Mouse (Mus musculus) CH12.LX (cell line): ENCODE data around the gene Msi2. TPM values are rescaled to one million over a fixed set of nuclear protein-coding genes. Genes with fewer than 3 reads are reported as not detected.

ENCODE experiments used
- DNase-seq: peaks from one replicate; pipeline ENCODE4 v3.0.0-alpha.2; 2013; ENCODE audit errors: extremely low read depth
- H3K27ac ChIP-seq: 2 replicates; pipeline ENCODE4 v1.5.1; 2012; ENCODE audit warnings: low read depth, mild to moderate bottlenecking, control low read depth, moderate library complexity; ENCODE audit not compliant: insufficient read depth
- H3K27me3 ChIP-seq: replicated peaks from 2 replicates; pipeline ENCODE3; 2012; ENCODE audit warnings: inconsistent platforms
- H3K36me3 ChIP-seq, 2 experiments: replicated peaks in 1 of 2; 2 replicates each; pipeline versions ENCODE3 to v1.6.1; 2012; ENCODE audit warnings: inconsistent platforms in 1 of 2, low read length in 1 of 2, mild to moderate bottlenecking in 1 of 2, mixed read lengths in 1 of 2, moderate library complexity in 1 of 2; ENCODE audit not compliant: control insufficient read depth in 1 of 2, insufficient read depth in 1 of 2
- H3K4me1 ChIP-seq, 2 experiments: 2 replicates each; pipeline ENCODE4 v1.6.1; 2012; ENCODE audit warnings: inconsistent platforms in 1 of 2, moderate library complexity in 1 of 2; ENCODE audit not compliant: insufficient read depth in 2 of 2, control insufficient read depth in 1 of 2
- H3K4me2 ChIP-seq: 2 replicates; pipeline ENCODE4 v1.6.1; 2012; ENCODE audit warnings: low read depth, mild to moderate bottlenecking, control low read depth; ENCODE audit not compliant: poor library complexity, insufficient read depth, severe bottlenecking
- H3K4me3 ChIP-seq, 3 experiments: fragments of 150-350 bp in 1 of 3; sonication (generic) in 1 of 3; replicated peaks in 1 of 3; 2 replicates each; pipeline versions ENCODE3 to v1.5.1; 2011 to 2012; ENCODE audit warnings: low read depth in 2 of 3, low read length in 2 of 3, mild to moderate bottlenecking in 2 of 3, moderate library complexity in 2 of 3, control low read depth in 1 of 3, improper control_type of control experiment in 1 of 3, inconsistent platforms in 1 of 3, mixed read lengths in 1 of 3; ENCODE audit not compliant: poor library complexity in 1 of 3
- H3K79me2 ChIP-seq: replicated peaks from 2 replicates; pipeline ENCODE4 v1.6.1; 2012; ENCODE audit warnings: mild to moderate bottlenecking, moderate library complexity; ENCODE audit not compliant: control insufficient read depth, poor library complexity, insufficient read depth, severe bottlenecking; ENCODE audit errors: extremely low read depth
- H3K9ac ChIP-seq: 2 replicates; pipeline ENCODE4 v1.6.1; 2012; ENCODE audit warnings: low read depth, mild to moderate bottlenecking, control low read depth, moderate library complexity; ENCODE audit not compliant: insufficient read depth
- H3K9me3 ChIP-seq: replicated peaks from 2 replicates; pipeline ENCODE3; 2012; ENCODE audit warnings: low read length, inconsistent platforms, mixed read lengths
- BHLHE40 ChIP-seq: IDR thresholded peaks from 2 replicates; pipeline ENCODE4 v1.6.1; 2011; ENCODE audit warnings: mild to moderate bottlenecking, low read depth, low read length, improper control_type of control experiment
- CHD1 ChIP-seq: IDR thresholded peaks from 2 replicates; pipeline ENCODE4 v1.6.1; 2012; ENCODE audit warnings: low read depth, low read length, improper control_type of control experiment, inconsistent platforms
- CHD2 ChIP-seq: IDR thresholded peaks from 2 replicates; pipeline ENCODE4 v1.6.1; 2011; ENCODE audit warnings: low read length, improper control_type of control experiment
- GABPA ChIP-seq: IDR thresholded peaks from 2 replicates; pipeline ENCODE4 v1.6.1; 2012; ENCODE audit warnings: low read depth, low read length, improper control_type of control experiment, inconsistent platforms; ENCODE audit not compliant: insufficient replicate concordance
- HCFC1 ChIP-seq: IDR thresholded peaks from 2 replicates; pipeline ENCODE4 v1.6.1; 2012; ENCODE audit warnings: low read depth, mild to moderate bottlenecking, inconsistent platforms, low read length, improper control_type of control experiment
- IRF4 ChIP-seq: IDR thresholded peaks from 2 replicates; pipeline ENCODE4 v1.6.1; 2014; ENCODE audit warnings: low read depth, mild to moderate bottlenecking, inconsistent platforms, low read length, improper control_type of control experiment
- MAFK ChIP-seq: IDR thresholded peaks from 2 replicates; pipeline ENCODE4 v1.6.1; 2011; ENCODE audit warnings: low read length, improper control_type of control experiment; ENCODE audit not compliant: insufficient replicate concordance
- MYC ChIP-seq: IDR thresholded peaks from 2 replicates; pipeline ENCODE4 v1.6.1; 2011; ENCODE audit warnings: low read depth, mild to moderate bottlenecking, improper control_type of control experiment, low read length
- NELFE ChIP-seq: IDR thresholded peaks from 2 replicates; pipeline ENCODE4 v1.6.1; 2011; ENCODE audit warnings: low read depth, low read length, improper control_type of control experiment
- NRF1 ChIP-seq: IDR thresholded peaks from 2 replicates; pipeline ENCODE4 v1.6.1; 2014; ENCODE audit warnings: low read depth, mild to moderate bottlenecking, inconsistent platforms, low read length, improper control_type of control experiment, moderate library complexity
- RCOR1 ChIP-seq: conservative IDR thresholded peaks from 2 replicates; pipeline ENCODE4 v1.6.1; 2012; ENCODE audit warnings: low read depth, mild to moderate bottlenecking, inconsistent platforms, low read length, improper control_type of control experiment
- TBP ChIP-seq: conservative IDR thresholded peaks from 2 replicates; pipeline ENCODE4 v1.6.1; 2011; ENCODE audit warnings: low read depth, low read length, improper control_type of control experiment
- TCF12 ChIP-seq: IDR thresholded peaks from 2 replicates; pipeline ENCODE4 v1.6.1; 2014; ENCODE audit warnings: low read depth, mild to moderate bottlenecking, inconsistent platforms, low read length, improper control_type of control experiment
- UBTF ChIP-seq: IDR thresholded peaks from 2 replicates; pipeline ENCODE4 v1.6.1; 2012; ENCODE audit warnings: low read depth, mild to moderate bottlenecking, inconsistent platforms, low read length, improper control_type of control experiment, moderate library complexity
- USF2 ChIP-seq: conservative IDR thresholded peaks from 2 replicates; pipeline ENCODE4 v1.6.1; 2011; ENCODE audit warnings: low read depth, low read length, improper control_type of control experiment
- ZC3H11A ChIP-seq: IDR thresholded peaks from 2 replicates; pipeline ENCODE4 v1.6.1; 2012; ENCODE audit warnings: low read depth, mild to moderate bottlenecking, inconsistent platforms, low read length, improper control_type of control experiment
- ZMIZ1 ChIP-seq: IDR thresholded peaks from 2 replicates; pipeline ENCODE4 v1.6.1; 2012; ENCODE audit warnings: low read depth, mild to moderate bottlenecking, inconsistent platforms, low read length, improper control_type of control experiment
- ZNF384 ChIP-seq: IDR thresholded peaks from 2 replicates; pipeline ENCODE4 v1.6.1; 2012; ENCODE audit warnings: low read depth, low read length, improper control_type of control experiment, inconsistent platforms
- dilution Hi-C: fragments of 300-500 bp; cut with MboI; formaldehyde crosslinking; loops from 2 replicates; pipeline ENCODE4 v1.14.3; 2020; ENCODE audit warnings: low sequenced_read_pairs; ENCODE audit not compliant: extremely low pct_unique_long_range_greater_than_20kb, extremely low pct_ligation_motif_present
- in situ Hi-C: fragments of 300-500 bp; cut with MboI; formaldehyde crosslinking; loops from 3 replicates; pipeline ENCODE4 v1.14.3; 2019; ENCODE audit warnings: low sequenced_read_pairs, low pct_ligation_motif_present, low pct_unique_long_range_greater_than_20kb, mixed read lengths
- polyA plus RNA-seq: library from polyadenylated mRNA; unstranded; fragments of >175 nt; gene quantifications from 2 replicates; pipeline ENCODE4 v1.2.1, GENCODE M21; 2012; ENCODE audit warnings: low read depth; ENCODE audit not compliant: insufficient read length
- total RNA-seq, 2 experiments: library from RNA; depleted of rRNA; stranded (reverse); fragments of 300-350 nt in 1 of 2; fragments of >200 nt in 1 of 2; gene quantifications; 2 replicates each; pipeline ENCODE4 v1.2.3; 2012 to 2014

The Msi2 gene
- total and polyA plus RNA-seq, 3 experiments, result 40.3 to 73.1 (median 52.6) TPM

DNA sequence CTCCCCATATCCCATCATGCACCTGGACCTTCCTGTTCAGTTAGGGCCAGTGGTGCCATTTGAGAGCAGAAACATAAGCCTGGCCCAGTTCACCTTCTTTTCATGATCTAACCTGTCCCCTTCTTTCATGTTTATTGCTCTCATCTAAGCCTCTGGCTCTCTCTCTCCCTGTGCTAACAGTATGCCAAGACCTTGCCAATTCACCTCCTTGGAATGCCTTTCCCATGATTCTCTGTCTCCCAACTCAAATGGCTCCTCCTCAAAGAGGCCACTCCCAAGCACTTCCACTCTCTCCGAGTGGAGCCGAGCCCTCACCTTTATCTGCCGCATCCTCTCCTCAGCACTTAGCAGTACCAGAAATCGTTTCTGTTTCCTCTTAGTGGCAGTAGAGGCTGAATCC is 256.7 kb downstream of the Msi2 start:
- no peak for DNase-seq
- no peaks in the 10 kb centered on the region for H3K79me2 ChIP-seq
- H3K4me2 ChIP-seq, result no peak overlapping the region
- H3K4me3 ChIP-seq, result no peak overlapping the region
- dilution Hi-C loops, result no loop called here
- no peaks in the 10 kb centered on the region for H3K27me3 ChIP-seq
- H3K4me1 ChIP-seq, result peaks cover 0 to 14% of the 10 kb centered on the region in 2 experiments; a peak in 1 of 4 replicates
- H3K9ac ChIP-seq, result no peak overlapping the region
- no peaks in the 10 kb centered on the region for H3K9me3 ChIP-seq
- TF ChIP-seq CHD1 (no peak), ZNF384 (no peak), TBP (no peak), USF2 (no peak), UBTF (no peak), MYC (no peak), BHLHE40 (no peak), NRF1 (no peak), NELFE (no peak), CHD2 (no peak), HCFC1 (no peak)
- H3K36me3 ChIP-seq, result peaks cover 0 to 71% of the 10 kb centered on the region in 2 experiments
- H3K27ac ChIP-seq, result no peak overlapping the region
- in situ Hi-C loops, result no loop called here

DNA sequence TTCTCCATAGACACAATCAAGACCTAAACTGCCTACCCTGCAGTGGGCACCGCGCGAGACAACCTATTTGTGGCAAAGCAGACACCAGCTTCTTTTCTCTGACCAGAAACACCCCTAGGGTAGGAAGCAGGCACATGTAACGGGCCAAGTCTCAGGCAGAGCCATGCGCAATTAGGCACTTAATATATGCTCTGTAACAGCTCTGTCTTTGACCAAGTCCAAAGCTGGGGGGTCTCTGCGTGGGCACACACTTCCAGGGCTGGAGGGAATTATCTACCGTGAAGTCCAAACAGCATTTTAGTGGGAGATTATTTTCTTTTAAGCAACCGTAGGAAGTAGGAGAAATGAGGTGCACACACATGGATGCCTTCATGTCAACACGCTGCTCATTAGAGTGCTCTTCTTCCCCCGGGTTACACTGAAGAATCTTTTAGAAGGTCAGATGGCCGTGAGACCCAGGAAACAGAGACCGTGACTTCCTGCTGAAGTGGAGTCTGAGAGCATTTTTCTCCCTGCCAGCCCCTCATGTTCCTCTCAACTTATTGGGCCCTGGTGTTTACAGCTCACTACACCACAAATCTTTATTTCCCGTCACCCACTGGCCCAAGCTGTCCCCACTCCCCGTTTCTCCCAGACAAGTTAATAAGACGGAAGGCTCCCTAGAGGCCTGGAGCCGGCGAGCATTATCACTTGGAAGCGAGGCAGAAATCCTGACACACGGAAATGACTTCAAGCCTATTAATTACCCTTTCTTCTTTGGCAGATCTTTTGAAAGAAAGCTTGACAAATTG is 258.2 kb downstream of the Msi2 start:
- no peak for DNase-seq
- no peaks in the 10 kb centered on the region for H3K9me3 ChIP-seq

More for the DNA sequence above, 258.2 kb downstream of the Msi2 start:
- peaks cover 0 to 72% of the 10 kb centered on the region in 2 experiments for H3K36me3 ChIP-seq
- dilution Hi-C loops (no loop called here), in situ Hi-C loops (no loop called here)
- no peak overlapping the region for H3K4me3 ChIP-seq
- no peaks in the 10 kb centered on the region for H3K27me3 ChIP-seq
- no peaks in the 10 kb centered on the region for H3K79me2 ChIP-seq
- peaks cover 0 to 15% of the 10 kb centered on the region in 2 experiments; a peak in 1 of 4 replicates for H3K4me1 ChIP-seq
- H3K4me2 ChIP-seq, result no peak overlapping the region
- H3K27ac ChIP-seq, result no peak overlapping the region
- H3K9ac ChIP-seq, result no peak overlapping the region
- TF ChIP-seq ZMIZ1 (no peak), IRF4 (no peak), MAFK (no peak), RCOR1 (no peak), GABPA (no peak), TCF12 (no peak), ZC3H11A (no peak)
